Mouse (Mus musculus) erythroblast, embryonic 14.5 days (primary cell): ENCODE results near the gene Tlk1.

Experiments used
- GATA1 ChIP-seq: IDR thresholded peaks from 2 replicates; pipeline ENCODE4 v1.6.1; 2012; ENCODE audit warnings: low read length, inconsistent platforms, mixed read lengths
- TAL1 ChIP-seq: IDR thresholded peaks from 3 replicates; pipeline ENCODE4 v1.6.1; 2012; ENCODE audit warnings: low read length, inconsistent platforms, mixed read lengths

- no peak for TF ChIP-seq GATA1
- TF ChIP-seq TAL1: no peak
Observed at GRCm38 (mm10) chr2:70854231-70854888, 28.8 kb upstream of the Tlk1 start.
